Mouse (Mus musculus) thymus, postnatal 25 days (tissue): Measurements from ENCODE around the gene Stmnd1.
A peak's percentile ranks its signal among the peaks of the same experiment; 100 is the strongest.
"Not testable (repeated sequence)": the region's sequence is repeated elsewhere in the genome, so short reads cannot be mapped to it uniquely, and the experiment has no call there.

Experiments used
- DNase-seq: peaks from one replicate; pipeline ENCODE4 v3.0.0; 2022

Gene Stmnd1

GRCm38 (mm10) chr13:46273453-46274110 is at the start of gene Stmnd1:
Stmnd1 (plus strand) TSS chr13:46273721.
- DNase-seq = no peak

GRCm38 (mm10) chr13:46226956-46227355 is 46.6 kb upstream of the Stmnd1 start:
- no peak for DNase-seq

GRCm38 (mm10) chr13:46227486-46227885 is 46.0 kb upstream of the Stmnd1 start:
- no peak for DNase-seq

- not testable (repeated sequence) for DNase-seq
These were observed 44.8 kb upstream of the Stmnd1 start for GRCm38 (mm10) chr13:46228750-46229149.

- no peak for DNase-seq
These were observed 41.9 kb upstream of the Stmnd1 start for GRCm38 (mm10) chr13:46231514-46232085.

GRCm38 (mm10) chr13:46237723-46238349 is 35.7 kb upstream of the Stmnd1 start:
- no peak for DNase-seq

- no peak for DNase-seq
These were observed 34.7 kb upstream of the Stmnd1 start for GRCm38 (mm10) chr13:46238796-46239195.

- no peak for DNase-seq
These were observed 31.9 kb upstream of the Stmnd1 start for GRCm38 (mm10) chr13:46241391-46242188.

GRCm38 (mm10) chr13:46253753-46254152 is 19.8 kb upstream of the Stmnd1 start:
- no peak for DNase-seq

GRCm38 (mm10) chr13:46254171-46254570 is 19.4 kb upstream of the Stmnd1 start:
- DNase-seq = no peak

GRCm38 (mm10) chr13:46255616-46256015 is 17.9 kb upstream of the Stmnd1 start:
- no peak for DNase-seq

- peak; percentile 28 for DNase-seq
These were observed 15.7 kb upstream of the Stmnd1 start for GRCm38 (mm10) chr13:46257847-46258246.

GRCm38 (mm10) chr13:46259526-46259925 is 14.0 kb upstream of the Stmnd1 start:
- DNase-seq = no peak

- no peak for DNase-seq
These were observed 12.3 kb upstream of the Stmnd1 start for GRCm38 (mm10) chr13:46261244-46261643.

GRCm38 (mm10) chr13:46267783-46268182 is 5.7 kb upstream of the Stmnd1 start:
- no peak for DNase-seq

GRCm38 (mm10) chr13:46268341-46268740 is 5.2 kb upstream of the Stmnd1 start:
- no peak for DNase-seq

- DNase-seq = no peak
These were observed 4.6 kb upstream of the Stmnd1 start for GRCm38 (mm10) chr13:46268815-46269445.

GRCm38 (mm10) chr13:46272811-46273452 is 589 bp upstream of the Stmnd1 start:
- DNase-seq = no peak

GRCm38 (mm10) chr13:46275701-46276100 is 2.2 kb downstream of the Stmnd1 start:
- DNase-seq = no peak

- DNase-seq = no peak
These were observed 9.0 kb downstream of the Stmnd1 start for GRCm38 (mm10) chr13:46282543-46282942.

GRCm38 (mm10) chr13:46287801-46288200 is 14.3 kb downstream of the Stmnd1 start:
- DNase-seq = no peak

- no peak for DNase-seq
These were observed 14.9 kb downstream of the Stmnd1 start for GRCm38 (mm10) chr13:46288372-46288771.
